Mouse (Mus musculus): ENCODE measurements around the gene Zfp768.
"Not testable (repeated sequence)": the region's sequence is repeated elsewhere in the genome, so short reads cannot be mapped to it uniquely, and the experiment has no call there.

DNA sequence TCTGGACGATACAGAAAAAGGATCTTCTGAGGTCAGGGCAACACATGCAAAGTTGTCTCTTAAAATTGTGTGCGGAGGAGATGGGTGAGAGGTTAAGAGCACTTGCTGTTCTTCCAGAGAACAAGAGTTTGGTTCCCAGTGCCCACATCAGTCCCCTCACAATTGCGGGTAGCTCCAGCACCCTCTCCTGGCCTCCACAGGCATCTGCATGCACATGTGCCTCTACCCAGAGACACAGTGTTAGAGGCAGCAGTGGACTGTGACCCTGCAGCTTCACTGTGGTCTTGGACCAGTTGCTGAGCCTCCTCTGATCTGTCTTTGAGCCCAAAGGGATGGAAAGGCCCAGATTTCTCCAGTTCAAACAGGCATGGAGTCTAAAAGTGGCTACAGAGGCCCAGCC, 26.5 kb upstream of the Zfp768 start:
- TF ChIP-seq EP300 (optimal IDR thresholded peaks at IDR 0.05): not testable (repeated sequence)
- peak; percentile 34 for TF ChIP-seq CTCF (IDR thresholded peaks at IDR 0.05; ENCODE audit: low read depth)
